9 mouse cellular contexts compared by ENCODE assay signal in genomic region chr10:80146568-80147011, GRCm38 (mm10). TPM values are rescaled to one million over a fixed set of nuclear protein-coding genes. Genes with fewer than 3 reads are reported as not detected.
DNase-seq lines count a peak whose midpoint lies in the region; ATAC-seq and TF ChIP-seq lines count a peak whose summit lies in the region.
"Had no signal": no experiment of that assay in that cellular context is flagged by ENCODE, and none has a peak within 500 bp of the region (broad histone marks: within the 10 kb centered on the region; RNA-seq: fewer than 3 reads in every experiment).

No protein-coding gene starts in this region.

- peaks cover 16% of the 10 kb centered on the region for H3K4me1 ChIP-seq in forebrain, embryonic 11.5 days (replicated peaks; ENCODE audit: control insufficient read depth, insufficient read depth, low read length)
- H3K4me1 ChIP-seq in forebrain, embryonic 15.5 days = peaks cover 36% of the 10 kb centered on the region
- peaks cover 31 to 52% of the 10 kb centered on the region in 2 experiments for H3K4me1 ChIP-seq in CH12.LX (ENCODE audit: control insufficient read depth in 1 of 2, insufficient read depth in 2 of 2)
- peaks cover 59% of the 10 kb centered on the region for H3K4me1 ChIP-seq in heart, embryonic 13.5 days

- H3K4me2 ChIP-seq in forebrain, embryonic 11.5 days (ENCODE audit: low read depth, low read length, severe bottlenecking) = no peak overlapping the region
- no peak overlapping the region for H3K4me2 ChIP-seq in forebrain, embryonic 15.5 days (replicated peaks)
- H3K4me2 ChIP-seq in CH12.LX (ENCODE audit: insufficient read depth, low read depth, poor library complexity, severe bottlenecking) = no peak overlapping the region
- peak overlapping the region; percentile 93 for H3K4me2 ChIP-seq in heart, embryonic 13.5 days

- dilution Hi-C loops in CH12.LX (cut with MboI; ENCODE audit: extremely low pct_ligation_motif_present, extremely low pct_unique_long_range_greater_than_20kb, low sequenced_read_pairs) = no loop called here

- TF ChIP-seq POLR2A in CH12.LX (IDR thresholded peaks at IDR 0.05; ENCODE audit: low read depth, low read length) = no peak

- WGBS in forebrain, embryonic 11.5 days = 82% methylated on average over 4 of the region's 4 CpGs
- WGBS in forebrain, embryonic 15.5 days = 81% methylated on average over 4 of the region's 4 CpGs
- 48% methylated on average over 4 of the region's 4 CpGs for WGBS in heart, embryonic 13.5 days

- TF ChIP-seq RAD21 in CH12.LX (IDR thresholded peaks at IDR 0.05; ENCODE audit: low read depth, low read length) = no peak

- no peaks in the 10 kb centered on the region for H3K9me3 ChIP-seq in forebrain, embryonic 11.5 days (ENCODE audit: control insufficient read depth, low read length)
- no peaks in the 10 kb centered on the region for H3K9me3 ChIP-seq in forebrain, embryonic 15.5 days
- no peaks in the 10 kb centered on the region for H3K9me3 ChIP-seq in CH12.LX (replicated peaks; ENCODE audit: low read length)
- no peaks in the 10 kb centered on the region for H3K9me3 ChIP-seq in heart, embryonic 13.5 days
- H3K9me3 ChIP-seq: hindbrain, embryonic 15.5 days had no signal

- no peak overlapping the region for H3K9ac ChIP-seq in forebrain, embryonic 11.5 days (ENCODE audit: low read length)
- H3K9ac ChIP-seq in forebrain, embryonic 15.5 days (replicated peaks) = no peak overlapping the region
- H3K9ac ChIP-seq in CH12.LX (ENCODE audit: insufficient read depth, low read depth) = no peak overlapping the region
- H3K9ac ChIP-seq in heart, embryonic 13.5 days = peak overlapping the region; percentile 100
- H3K9ac ChIP-seq: hindbrain, embryonic 15.5 days had no signal

- H3K27me3 ChIP-seq in forebrain, embryonic 11.5 days (ENCODE audit: control insufficient read depth, insufficient read depth, low read length) = no peaks in the 10 kb centered on the region
- H3K27me3 ChIP-seq in forebrain, embryonic 15.5 days = no peaks in the 10 kb centered on the region
- no peaks in the 10 kb centered on the region for H3K27me3 ChIP-seq in CH12.LX (replicated peaks)
- H3K27me3 ChIP-seq in heart, embryonic 13.5 days (replicated peaks) = no peaks in the 10 kb centered on the region
- H3K27me3 ChIP-seq: hindbrain, embryonic 15.5 days had no signal

- no peak for DNase-seq in forebrain, embryonic 11.5 days (ENCODE audit: low spot score)
- no peak for DNase-seq in CH12.LX (ENCODE audit: extremely low read depth)
- peak; percentile 56 for DNase-seq in kidney, postnatal 14 days
- DNase-seq in urinary bladder, postnatal 4 days (ENCODE audit: low spot score in 2 of 2) = no peak

- no peak for TF ChIP-seq EP300 in CH12.LX (IDR thresholded peaks at IDR 0.05; ENCODE audit: low read length)

- TF ChIP-seq CTCF in CH12.LX (conservative IDR thresholded peaks at IDR 0.05 in 1 of 2, IDR thresholded peaks at IDR 0.05 in 1 of 2; ENCODE audit: low read depth in 2 of 2, low read length in 2 of 2) = no peak

- peaks cover 26% of the 10 kb centered on the region for H3K79me2 ChIP-seq in CH12.LX (replicated peaks; ENCODE audit: control insufficient read depth, extremely low read depth, insufficient read depth, poor library complexity, severe bottlenecking)

- in situ Hi-C loops in CH12.LX (cut with MboI; ENCODE audit: low pct_ligation_motif_present, low pct_unique_long_range_greater_than_20kb, low sequenced_read_pairs) = no loop called here

- 0 out of 2 replicates have a peak overlapping the region, but pooled peaks have one; percentile 5 for H3K27ac ChIP-seq in forebrain, embryonic 11.5 days (ENCODE audit: low read depth, low read length)
- no peak overlapping the region for H3K27ac ChIP-seq in forebrain, embryonic 15.5 days (replicated peaks)
- H3K27ac ChIP-seq in CH12.LX (ENCODE audit: insufficient read depth, low read depth) = peak overlapping the region; percentile 59; the same call in 1 of the 2 replicates
- H3K27ac ChIP-seq in heart, embryonic 13.5 days (replicated peaks) = peak overlapping the region; percentile 99

- ATAC-seq in forebrain, embryonic 11.5 days (replicated peaks; ENCODE audit: low FRiP score) = no peak
- no peak for ATAC-seq in forebrain, embryonic 15.5 days (replicated peaks)
- ATAC-seq in heart, embryonic 13.5 days (ENCODE audit: extremely low read depth, insufficient number of reproducible peaks, low FRiP score, low TSS enrichment) = no peak
- ATAC-seq in erythroid progenitor cell, adult 5-6 weeks (replicated peaks; ENCODE audit: low FRiP score, poor library complexity, severe bottlenecking) = no peak
- ATAC-seq in cerebellum, adult (ENCODE audit: insufficient number of reproducible peaks, low FRiP score, low TSS enrichment) = no peak

- no peak overlapping the region for H3K4me3 ChIP-seq in forebrain, embryonic 11.5 days (ENCODE audit: low read depth, low read length)
- H3K4me3 ChIP-seq in forebrain, embryonic 15.5 days = no peak overlapping the region
- H3K4me3 ChIP-seq in CH12.LX (replicated peaks in 1 of 3; ENCODE audit: low read depth in 2 of 3, low read length in 2 of 3, poor library complexity in 1 of 3) = no peak overlapping the region
- peak overlapping the region; percentile 95; the same call in 1 of the 2 replicates for H3K4me3 ChIP-seq in heart, embryonic 13.5 days

- H3K36me3 ChIP-seq in forebrain, embryonic 11.5 days (ENCODE audit: control insufficient read depth, insufficient read depth, low read length) = peaks cover 4% of the 10 kb centered on the region; the same call in 1 of the 2 replicates
- H3K36me3 ChIP-seq in forebrain, embryonic 15.5 days = peaks cover 18% of the 10 kb centered on the region
- peaks cover 33 to 45% of the 10 kb centered on the region in 2 experiments for H3K36me3 ChIP-seq in CH12.LX (replicated peaks in 1 of 2; ENCODE audit: control insufficient read depth in 1 of 2, insufficient read depth in 1 of 2, low read length in 1 of 2)
- peaks cover 56% of the 10 kb centered on the region for H3K36me3 ChIP-seq in heart, embryonic 13.5 days

TF ChIP-seq in CH12.LX, 34 proteins besides CTCF, POLR2A, EP300 and RAD21:
- TF ChIP-seq POLR2AphosphoS2 (IDR thresholded peaks at IDR 0.05; ENCODE audit: low read depth, low read length) (0 out of 2 replicates have a peak, but pooled peaks have one; percentile 28), PAX5 (IDR thresholded peaks at IDR 0.05; ENCODE audit: low read length) (no peak)

RNA-seq across cellular contexts. Expression of gene Midn, which starts 1.5 kb away (rescaled TPM):
- polyA plus RNA-seq in forebrain, embryonic 11.5 days (2014; fragmentation: Nextera tagmentation; extraction: Ambion mirVana) = 58.3 and 66.4 TPM in 2 replicates
- polyA plus RNA-seq in forebrain, embryonic 15.5 days (2015; fragmentation: Nextera tagmentation; extraction: Ambion mirVana) = 33.0 and 34.9 TPM in 2 replicates
- 11.6 and 16.2 TPM in 2 replicates for total RNA-seq in CH12.LX (2012; rRNA removed)
- 3.9 and 4.7 TPM in 2 replicates for total RNA-seq in CH12.LX (2014; rRNA removed)
- polyA plus RNA-seq in CH12.LX (2012; ENCODE audit: insufficient read length, low read depth) = 25.2 and 33.2 TPM in 2 replicates
- 15.6 and 15.7 TPM in 2 replicates for polyA plus RNA-seq in heart, embryonic 13.5 days (2015; fragmentation: Nextera tagmentation; extraction: Ambion mirVana)
- total RNA-seq in erythroid progenitor cell, adult 5-6 weeks (2015; ENCODE audit: low replicate concordance) = 20.1 and 23.8 TPM in 2 replicates
- total RNA-seq in erythroid progenitor cell, adult 5-6 weeks (2017; ENCODE audit: low replicate concordance) = 12.5 and 18.2 TPM in 2 replicates

RNA-seq across cellular contexts. Expression of gene Cbarp, which starts 6.0 kb away (rescaled TPM):
- 10.4 and 15.0 TPM in 2 replicates for polyA plus RNA-seq in forebrain, embryonic 11.5 days (2014; fragmentation: Nextera tagmentation; extraction: Ambion mirVana)
- polyA plus RNA-seq in forebrain, embryonic 15.5 days (2015; fragmentation: Nextera tagmentation; extraction: Ambion mirVana) = 29.7 and 39.5 TPM in 2 replicates
- total RNA-seq in CH12.LX (2012; rRNA removed) (2.3 and 2.6 TPM in 2 replicates), CH12.LX (2014; rRNA removed) (0.09 and 0.19 TPM in 2 replicates)
- 1.7 and 2.4 TPM in 2 replicates for polyA plus RNA-seq in CH12.LX (2012; ENCODE audit: insufficient read length, low read depth)
- 1.6 and 2.5 TPM in 2 replicates for polyA plus RNA-seq in heart, embryonic 13.5 days (2015; fragmentation: Nextera tagmentation; extraction: Ambion mirVana)
- not detected in 2 replicates for total RNA-seq in erythroid progenitor cell, adult 5-6 weeks (2015; ENCODE audit: low replicate concordance)
- total RNA-seq in erythroid progenitor cell, adult 5-6 weeks (2017; ENCODE audit: low replicate concordance) = not detected in 2 replicates

RNA-seq across cellular contexts. Expression of gene Atp5d, which starts 8.2 kb away (rescaled TPM):
- 401 and 414 TPM in 2 replicates for polyA plus RNA-seq in forebrain, embryonic 11.5 days (2014; fragmentation: Nextera tagmentation; extraction: Ambion mirVana)
- polyA plus RNA-seq in forebrain, embryonic 15.5 days (2015; fragmentation: Nextera tagmentation; extraction: Ambion mirVana) = 437 and 444 TPM in 2 replicates
- total RNA-seq in CH12.LX (2012; rRNA removed) = 270 and 326 TPM in 2 replicates
- 85.8 and 106 TPM in 2 replicates for total RNA-seq in CH12.LX (2014; rRNA removed)
- polyA plus RNA-seq in CH12.LX (2012; ENCODE audit: insufficient read length, low read depth) = 306 and 352 TPM in 2 replicates
- 808 and 893 TPM in 2 replicates for polyA plus RNA-seq in heart, embryonic 13.5 days (2015; fragmentation: Nextera tagmentation; extraction: Ambion mirVana)
- total RNA-seq in erythroid progenitor cell, adult 5-6 weeks (2015; ENCODE audit: low replicate concordance) = 89.3 and 94.8 TPM in 2 replicates
- total RNA-seq in erythroid progenitor cell, adult 5-6 weeks (2017; ENCODE audit: low replicate concordance) = 19.4 and 39.9 TPM in 2 replicates

RNA-seq across cellular contexts. Expression of gene Cirbp, which starts 19.2 kb away (rescaled TPM):
- 82.0 and 83.4 TPM in 2 replicates for polyA plus RNA-seq in forebrain, embryonic 11.5 days (2014; fragmentation: Nextera tagmentation; extraction: Ambion mirVana)
- polyA plus RNA-seq in forebrain, embryonic 15.5 days (2015; fragmentation: Nextera tagmentation; extraction: Ambion mirVana) = 350 and 358 TPM in 2 replicates
- total RNA-seq in CH12.LX (2012; rRNA removed) = 28.3 and 34.4 TPM in 2 replicates
- 27.0 and 31.9 TPM in 2 replicates for total RNA-seq in CH12.LX (2014; rRNA removed)
- 40.2 and 45.9 TPM in 2 replicates for polyA plus RNA-seq in CH12.LX (2012; ENCODE audit: insufficient read length, low read depth)
- polyA plus RNA-seq in heart, embryonic 13.5 days (2015; fragmentation: Nextera tagmentation; extraction: Ambion mirVana) = 87.9 and 96.4 TPM in 2 replicates
- total RNA-seq in erythroid progenitor cell, adult 5-6 weeks (2015; ENCODE audit: low replicate concordance) = 10.1 and 19.7 TPM in 2 replicates
- total RNA-seq in erythroid progenitor cell, adult 5-6 weeks (2017; ENCODE audit: low replicate concordance) = 33.5 and 39.6 TPM in 2 replicates

RNA-seq across cellular contexts. Expression of gene 1600002K03Rik, which starts 26.2 kb away (rescaled TPM):
- polyA plus RNA-seq in forebrain, embryonic 11.5 days (2014; fragmentation: Nextera tagmentation; extraction: Ambion mirVana) = 6.4 and 8.3 TPM in 2 replicates
- 9.7 and 12.7 TPM in 2 replicates for polyA plus RNA-seq in forebrain, embryonic 15.5 days (2015; fragmentation: Nextera tagmentation; extraction: Ambion mirVana)
- total RNA-seq in CH12.LX (2012; rRNA removed) = 30.5 and 37.7 TPM in 2 replicates
- total RNA-seq in CH12.LX (2014; rRNA removed) = 34.3 and 40.2 TPM in 2 replicates
- 19.3 and 21.9 TPM in 2 replicates for polyA plus RNA-seq in CH12.LX (2012; ENCODE audit: insufficient read length, low read depth)
- polyA plus RNA-seq in heart, embryonic 13.5 days (2015; fragmentation: Nextera tagmentation; extraction: Ambion mirVana) = 10.4 and 13.1 TPM in 2 replicates
- total RNA-seq in erythroid progenitor cell, adult 5-6 weeks (2015; ENCODE audit: low replicate concordance) = not detected in 2 replicates
- total RNA-seq in erythroid progenitor cell, adult 5-6 weeks (2017; ENCODE audit: low replicate concordance) = not detected in 2 replicates
